Mouse (Mus musculus): ENCODE measurements at regions not wholly inside any gene's neighbourhood (a gene's known extent, or its start where the extent isn't known, plus 50 kb on each side); places are given as distances from the start of the nearest gene placed in this dataset.

DNA sequence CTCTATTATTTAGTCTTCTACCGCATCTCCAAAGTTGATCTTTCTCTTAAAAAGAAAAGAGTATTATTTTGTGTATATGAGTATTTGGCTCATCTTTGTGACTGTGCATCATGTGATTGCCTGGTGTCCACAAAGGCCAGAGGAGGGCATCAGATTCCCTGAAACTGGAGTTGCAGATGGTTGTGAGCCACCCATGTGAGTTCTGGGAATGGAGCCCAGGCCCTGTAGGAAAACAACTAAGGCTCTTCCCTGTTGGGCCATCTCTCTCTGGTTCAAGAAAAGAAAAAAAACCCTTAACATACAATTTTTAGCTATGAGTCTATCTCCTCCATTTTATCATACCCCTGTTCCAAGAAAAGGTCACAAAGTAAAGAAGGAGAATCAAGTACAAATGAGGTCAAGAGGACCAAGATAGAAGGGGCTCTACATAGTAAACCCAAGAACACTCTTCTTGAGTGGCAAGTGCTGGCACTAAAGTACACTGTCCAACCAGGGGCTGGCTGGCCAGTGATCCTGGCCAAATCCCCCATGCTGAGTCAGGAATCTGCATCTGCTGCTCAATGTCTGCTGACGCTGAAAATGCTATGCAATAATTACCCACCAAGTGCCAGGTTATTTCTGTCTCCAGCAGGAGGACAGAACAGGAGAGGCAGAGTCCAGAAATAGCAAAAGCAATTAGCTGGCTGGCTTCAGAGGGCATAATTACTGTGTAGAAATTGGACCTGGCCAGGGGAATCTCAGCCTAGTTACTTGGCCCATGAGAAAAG, 108.2 kb upstream of the B3gat1 start:
- H3K4me2 ChIP-seq: no peak overlapping the region
- no peaks in the 10 kb centered on the region for H3K27me3 ChIP-seq (ENCODE audit: control insufficient read depth, insufficient read depth, low read length)
- H3K9me3 ChIP-seq (ENCODE audit: control insufficient read depth, low read length): no peaks in the 10 kb centered on the region
- H3K4me3 ChIP-seq (ENCODE audit: low read depth, low read length): no peak overlapping the region
- H3K9ac ChIP-seq (ENCODE audit: low read length): no peak overlapping the region
- no peaks in the 10 kb centered on the region for H3K36me3 ChIP-seq (ENCODE audit: control insufficient read depth, insufficient read depth, low read length)
- WGBS: 78% methylated on average over 2 of the region's 2 CpGs
- H3K27ac ChIP-seq (ENCODE audit: low read depth, low read length): no peak overlapping the region
- ATAC-seq (ENCODE audit: low FRiP score) (no peak), DNase-seq (ENCODE audit: low spot score, missing footprints) (no peak)
- no peaks in the 10 kb centered on the region for H3K4me1 ChIP-seq (ENCODE audit: control insufficient read depth, insufficient read depth, low read length)

DNA sequence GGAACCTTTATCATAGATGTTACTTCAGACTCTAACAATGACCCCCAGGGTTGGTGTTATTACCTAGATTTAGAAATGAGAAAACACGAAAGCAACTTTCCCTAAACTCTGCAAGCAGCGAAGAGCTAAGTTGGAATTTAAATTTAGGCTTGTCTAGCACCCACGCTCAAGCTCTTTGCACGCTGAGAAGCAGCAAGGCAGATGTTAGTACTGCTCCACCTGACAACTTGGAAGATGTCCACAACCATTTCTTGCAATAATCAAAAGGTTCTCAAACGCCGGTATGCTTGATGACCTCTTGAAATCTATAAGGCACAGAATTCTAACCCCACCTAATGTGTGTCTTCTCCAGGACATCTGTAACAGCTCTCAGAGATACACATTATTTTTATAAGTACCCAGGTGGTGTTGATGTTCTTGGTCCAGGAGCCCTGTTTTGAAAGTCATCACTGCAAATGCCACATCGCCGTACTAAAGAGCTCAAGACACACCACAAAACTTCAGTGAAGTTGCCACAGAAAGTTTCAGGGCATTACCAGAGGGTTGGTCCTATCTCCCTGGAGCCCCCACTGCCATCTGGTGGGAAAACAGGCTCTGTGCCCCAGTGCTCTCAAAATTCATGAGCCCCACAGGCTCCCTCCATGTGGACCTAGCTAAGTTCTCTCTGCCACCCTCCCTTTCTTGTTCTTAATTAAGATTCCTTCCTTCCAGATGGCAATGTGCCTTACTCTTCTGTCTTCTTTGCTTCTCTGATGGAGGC, 100.5 kb upstream of the B3gat1 start:
- Histone ChIP-seq H3K9ac (ENCODE audit: low read length) (no peak overlapping the region), H3K36me3 (ENCODE audit: control insufficient read depth, insufficient read depth, low read length) (no peaks in the 10 kb centered on the region), H3K4me3 (ENCODE audit: low read depth, low read length) (no peak overlapping the region), H3K27ac (ENCODE audit: low read depth, low read length) (no peak overlapping the region), H3K27me3 (ENCODE audit: control insufficient read depth, insufficient read depth, low read length) (no peaks in the 10 kb centered on the region), H3K9me3 (ENCODE audit: control insufficient read depth, low read length) (no peaks in the 10 kb centered on the region), H3K4me2 (no peak overlapping the region), H3K4me1 (ENCODE audit: control insufficient read depth, insufficient read depth, low read length) (no peaks in the 10 kb centered on the region)
- WGBS: 92% methylated on average over 8 of the region's 8 CpGs
- ATAC-seq (ENCODE audit: low FRiP score) (no peak), DNase-seq (ENCODE audit: low spot score, missing footprints) (no peak)

DNA sequence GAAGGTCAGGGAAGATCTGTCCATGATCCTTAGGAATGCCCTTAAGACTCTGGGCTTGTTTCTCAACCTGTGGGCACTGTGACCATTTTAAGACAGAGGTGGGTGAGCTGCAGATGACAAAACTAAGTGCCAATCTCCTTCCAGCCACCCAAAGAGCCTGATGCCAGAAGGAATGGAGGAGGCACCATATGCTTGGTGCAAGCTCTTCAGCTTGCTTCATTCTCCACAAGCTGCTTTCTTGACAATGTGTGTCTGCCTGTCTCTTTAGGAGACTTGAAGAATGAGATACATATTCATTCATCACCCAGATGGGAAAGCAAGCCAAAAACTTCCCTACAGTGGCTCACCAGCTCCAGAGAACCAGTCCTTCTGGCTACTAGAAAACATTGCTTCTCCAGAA, 98.3 kb upstream of the B3gat1 start:
- Histone ChIP-seq H3K4me1 (ENCODE audit: control insufficient read depth, insufficient read depth, low read length) (no peaks in the 10 kb centered on the region), H3K9ac (ENCODE audit: low read length) (no peak overlapping the region), H3K9me3 (ENCODE audit: control insufficient read depth, low read length) (no peaks in the 10 kb centered on the region), H3K27ac (ENCODE audit: low read depth, low read length) (no peak overlapping the region), H3K4me2 (no peak overlapping the region), H3K36me3 (ENCODE audit: control insufficient read depth, insufficient read depth, low read length) (no peaks in the 10 kb centered on the region), H3K27me3 (ENCODE audit: control insufficient read depth, insufficient read depth, low read length) (no peaks in the 10 kb centered on the region), H3K4me3 (ENCODE audit: low read depth, low read length) (no peak overlapping the region)
- DNase-seq (ENCODE audit: low spot score, missing footprints) (no peak), ATAC-seq (ENCODE audit: low FRiP score) (no peak)

DNA sequence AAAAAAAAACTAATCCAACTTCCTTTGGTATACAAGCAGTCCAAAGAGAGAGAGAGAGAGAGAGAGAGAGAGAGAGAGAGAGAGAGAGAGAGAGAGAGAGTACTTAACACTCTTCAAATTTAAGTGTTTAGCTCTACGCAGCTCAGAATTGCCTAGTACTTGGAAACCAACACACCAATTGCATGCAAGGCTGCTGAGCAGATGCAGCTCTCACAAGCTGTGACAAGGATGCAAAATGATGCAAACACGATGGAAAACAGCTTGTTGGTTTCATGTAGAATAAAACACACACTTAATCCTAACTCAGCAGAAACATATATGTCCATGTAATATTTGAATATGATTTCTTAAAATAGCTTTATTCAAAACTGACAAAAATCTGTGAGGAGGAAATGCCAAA, 94.9 kb upstream of the B3gat1 start:
- ATAC-seq (ENCODE audit: low FRiP score): no peak
- no peaks in the 10 kb centered on the region for H3K36me3 ChIP-seq (ENCODE audit: control insufficient read depth, insufficient read depth, low read length)
- H3K4me2 ChIP-seq: no peak overlapping the region
- H3K27ac ChIP-seq (ENCODE audit: low read depth, low read length): no peak overlapping the region
- no peaks in the 10 kb centered on the region for H3K4me1 ChIP-seq (ENCODE audit: control insufficient read depth, insufficient read depth, low read length)
- H3K9ac ChIP-seq (ENCODE audit: low read length): no peak overlapping the region
- no peaks in the 10 kb centered on the region for H3K27me3 ChIP-seq (ENCODE audit: control insufficient read depth, insufficient read depth, low read length)
- no peaks in the 10 kb centered on the region for H3K9me3 ChIP-seq (ENCODE audit: control insufficient read depth, low read length)
- DNase-seq (ENCODE audit: low spot score, missing footprints): no peak
- 90% methylated on average over 2 of the region's 2 CpGs for WGBS
- no peak overlapping the region for H3K4me3 ChIP-seq (ENCODE audit: low read depth, low read length)

DNA sequence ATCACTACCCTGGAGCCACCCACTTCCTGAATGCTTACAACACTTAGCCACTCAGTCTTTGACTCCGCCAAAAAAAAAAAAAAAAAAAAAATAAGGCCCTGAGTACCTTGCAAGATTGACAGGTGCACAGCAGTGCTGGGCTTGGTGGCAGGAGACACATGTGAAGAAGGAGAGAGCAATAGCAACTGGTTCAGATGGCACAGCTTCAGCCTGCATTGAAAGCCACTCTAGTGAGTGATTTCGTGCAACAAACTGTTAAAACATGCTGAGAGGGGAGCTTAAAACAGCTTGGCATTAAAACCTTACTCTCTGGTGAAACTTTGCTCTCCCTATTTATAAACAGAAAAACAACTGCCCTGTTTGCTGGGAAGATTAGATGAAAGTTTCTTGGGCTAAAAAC, 91.2 kb upstream of the B3gat1 start:
- no peaks in the 10 kb centered on the region for H3K36me3 ChIP-seq (ENCODE audit: control insufficient read depth, insufficient read depth, low read length)
- H3K9me3 ChIP-seq (ENCODE audit: control insufficient read depth, low read length): no peaks in the 10 kb centered on the region
- WGBS: 68% methylated on average over 2 of the region's 2 CpGs
- H3K4me1 ChIP-seq (ENCODE audit: control insufficient read depth, insufficient read depth, low read length): no peaks in the 10 kb centered on the region
- H3K9ac ChIP-seq (ENCODE audit: low read length): no peak overlapping the region
- H3K4me3 ChIP-seq (ENCODE audit: low read depth, low read length): no peak overlapping the region
- DNase-seq (ENCODE audit: low spot score, missing footprints) (no peak), ATAC-seq (ENCODE audit: low FRiP score) (no peak)
- no peak overlapping the region for H3K4me2 ChIP-seq
- no peak overlapping the region for H3K27ac ChIP-seq (ENCODE audit: low read depth, low read length)
- H3K27me3 ChIP-seq (ENCODE audit: control insufficient read depth, insufficient read depth, low read length): no peaks in the 10 kb centered on the region

DNA sequence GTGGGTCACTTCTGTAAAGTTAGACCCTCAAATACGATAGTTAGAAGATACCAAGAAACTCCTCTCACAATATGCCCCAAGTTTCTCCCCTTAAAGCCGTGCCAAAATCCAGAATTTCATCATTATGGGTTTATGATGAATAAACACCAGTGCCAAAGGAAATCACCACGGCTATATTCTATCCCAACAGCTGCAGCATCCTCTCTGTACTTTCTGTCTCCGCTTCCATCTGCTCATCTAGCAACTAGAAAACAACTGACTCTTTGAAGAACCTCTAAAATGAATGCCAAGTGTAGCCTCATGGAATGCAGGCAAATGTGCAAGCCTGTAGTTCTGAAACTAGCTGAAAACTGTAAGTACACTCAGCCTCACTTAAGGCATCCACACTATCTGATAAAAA, 90.7 kb upstream of the B3gat1 start:
- no peak overlapping the region for H3K4me3 ChIP-seq (ENCODE audit: low read depth, low read length)
- no peak overlapping the region for H3K9ac ChIP-seq (ENCODE audit: low read length)
- no peak overlapping the region for H3K4me2 ChIP-seq
- no peaks in the 10 kb centered on the region for H3K9me3 ChIP-seq (ENCODE audit: control insufficient read depth, low read length)
- no peaks in the 10 kb centered on the region for H3K27me3 ChIP-seq (ENCODE audit: control insufficient read depth, insufficient read depth, low read length)
- ATAC-seq (ENCODE audit: low FRiP score): no peak
- DNase-seq (ENCODE audit: low spot score, missing footprints): no peak
- H3K27ac ChIP-seq (ENCODE audit: low read depth, low read length): no peak overlapping the region
- H3K4me1 ChIP-seq (ENCODE audit: control insufficient read depth, insufficient read depth, low read length): no peaks in the 10 kb centered on the region
- 90% methylated on average over 4 of the region's 4 CpGs for WGBS
- no peaks in the 10 kb centered on the region for H3K36me3 ChIP-seq (ENCODE audit: control insufficient read depth, insufficient read depth, low read length)

DNA sequence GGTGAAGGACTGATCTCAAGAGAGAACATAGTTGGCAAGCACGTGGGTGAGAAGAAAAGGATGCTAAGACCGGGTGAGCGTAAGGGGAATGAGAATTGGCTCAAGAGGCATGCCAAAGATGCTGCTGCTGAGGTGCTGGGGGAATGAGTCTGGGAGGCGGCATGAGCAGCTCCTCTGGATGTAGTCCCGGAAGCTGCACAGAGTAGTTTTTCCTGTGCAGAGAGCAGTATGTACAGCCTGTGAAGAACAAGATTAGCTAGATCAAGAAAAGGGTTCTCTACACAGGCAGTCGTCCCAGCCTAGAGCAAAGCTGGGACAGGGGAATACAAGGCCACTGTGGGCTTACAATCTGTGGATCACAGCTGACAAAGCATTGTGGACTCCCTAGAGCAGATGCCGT, 84.0 kb upstream of the B3gat1 start:
- H3K27me3 ChIP-seq (ENCODE audit: control insufficient read depth, insufficient read depth, low read length): no peaks in the 10 kb centered on the region
- ATAC-seq (ENCODE audit: low FRiP score) (no peak), DNase-seq (ENCODE audit: low spot score, missing footprints) (no peak)
- no peak overlapping the region for H3K4me3 ChIP-seq (ENCODE audit: low read depth, low read length)
- H3K4me1 ChIP-seq (ENCODE audit: control insufficient read depth, insufficient read depth, low read length): 0 out of 2 replicates have a peak, but pooled peaks cover 2% of the 10 kb centered on the region
- no peak overlapping the region for H3K4me2 ChIP-seq
- H3K36me3 ChIP-seq (ENCODE audit: control insufficient read depth, insufficient read depth, low read length): no peaks in the 10 kb centered on the region
- 75% methylated on average over 7 of the region's 7 CpGs for WGBS
- no peak overlapping the region for H3K9ac ChIP-seq (ENCODE audit: low read length)
- no peak overlapping the region for H3K27ac ChIP-seq (ENCODE audit: low read depth, low read length)
- no peaks in the 10 kb centered on the region for H3K9me3 ChIP-seq (ENCODE audit: control insufficient read depth, low read length)

DNA sequence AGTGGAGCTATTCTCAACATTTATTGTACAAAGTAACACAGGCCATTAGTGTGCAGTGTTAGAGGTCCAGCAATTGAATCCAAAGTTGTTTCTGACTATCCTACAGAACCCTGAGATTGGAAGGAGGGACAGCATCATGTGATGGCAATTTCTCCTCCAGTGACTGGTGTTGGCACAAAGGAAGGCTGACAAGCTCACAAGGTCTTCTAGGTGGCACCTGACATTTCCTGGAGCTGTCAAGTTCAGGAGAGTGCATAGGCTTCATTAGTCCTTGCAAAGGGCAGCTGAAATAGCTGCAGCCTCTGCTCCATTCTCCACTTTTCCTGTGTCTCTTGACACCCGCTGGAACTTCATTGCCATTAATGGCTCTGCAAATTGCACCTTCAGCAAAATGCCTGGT, 80.6 kb upstream of the B3gat1 start:
- Histone ChIP-seq H3K9me3 (ENCODE audit: control insufficient read depth, low read length) (no peaks in the 10 kb centered on the region), H3K4me2 (no peak overlapping the region), H3K27ac (ENCODE audit: low read depth, low read length) (no peak overlapping the region), H3K9ac (ENCODE audit: low read length) (no peak overlapping the region), H3K4me1 (ENCODE audit: control insufficient read depth, insufficient read depth, low read length) (0 out of 2 replicates have a peak, but pooled peaks cover 2% of the 10 kb centered on the region), H3K36me3 (ENCODE audit: control insufficient read depth, insufficient read depth, low read length) (no peaks in the 10 kb centered on the region), H3K4me3 (ENCODE audit: low read depth, low read length) (no peak overlapping the region), H3K27me3 (ENCODE audit: control insufficient read depth, insufficient read depth, low read length) (no peaks in the 10 kb centered on the region)
- DNase-seq (ENCODE audit: low spot score, missing footprints) (no peak), ATAC-seq (ENCODE audit: low FRiP score) (no peak)
- WGBS: 91% methylated on average over 1 of the region's 1 CpGs

DNA sequence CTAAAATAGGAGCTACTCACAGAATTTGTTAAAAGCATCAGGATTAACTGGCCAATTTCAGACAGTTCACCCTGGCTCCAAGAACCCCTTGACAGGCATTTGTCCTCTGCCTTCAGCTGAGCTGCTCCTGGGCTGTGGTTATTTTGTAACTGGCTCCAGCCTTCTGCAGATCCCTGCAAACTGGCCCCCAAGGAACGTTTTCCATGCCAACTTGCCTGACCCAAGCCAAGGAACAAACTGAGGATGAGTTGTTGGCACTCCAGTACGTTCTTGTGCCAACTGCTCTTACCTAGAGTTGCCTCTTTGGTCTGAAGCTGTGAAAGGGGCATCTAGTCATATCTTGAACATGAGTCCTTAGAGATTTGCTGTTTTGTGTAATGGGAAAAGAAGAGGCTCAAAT, 74.2 kb upstream of the B3gat1 start:
- WGBS: 74% methylated on average over 2 of the region's 2 CpGs
- no peak overlapping the region for H3K4me2 ChIP-seq
- H3K9ac ChIP-seq (ENCODE audit: low read length): no peak overlapping the region
- H3K9me3 ChIP-seq (ENCODE audit: control insufficient read depth, low read length): no peaks in the 10 kb centered on the region
- no peaks in the 10 kb centered on the region for H3K36me3 ChIP-seq (ENCODE audit: control insufficient read depth, insufficient read depth, low read length)
- no peak overlapping the region for H3K4me3 ChIP-seq (ENCODE audit: low read depth, low read length)
- no peaks in the 10 kb centered on the region for H3K4me1 ChIP-seq (ENCODE audit: control insufficient read depth, insufficient read depth, low read length)
- ATAC-seq (ENCODE audit: low FRiP score): no peak
- no peak overlapping the region for H3K27ac ChIP-seq (ENCODE audit: low read depth, low read length)
- no peak for DNase-seq (ENCODE audit: low spot score, missing footprints)
- no peaks in the 10 kb centered on the region for H3K27me3 ChIP-seq (ENCODE audit: control insufficient read depth, insufficient read depth, low read length)
